Mouse (Mus musculus): ENCODE results near the gene Map7.

Gene Map7

GRCm38 (mm10) chr10:20226728-20227127 is 78.5 kb downstream of the Map7 start:
- no peak for DNase-seq (ENCODE audit: extremely low spot score, low read depth, low spot score)

- DNase-seq (ENCODE audit: extremely low spot score, low read depth, low spot score) = no peak
Observed at GRCm38 (mm10) chr10:20230026-20230425, 81.8 kb downstream of the Map7 start.

GRCm38 (mm10) chr10:20233451-20233850 is 85.2 kb downstream of the Map7 start:
- DNase-seq (ENCODE audit: extremely low spot score, low read depth, low spot score) = no peak

GRCm38 (mm10) chr10:20234466-20234865 is 86.2 kb downstream of the Map7 start:
- no peak for DNase-seq (ENCODE audit: extremely low spot score, low read depth, low spot score)

GRCm38 (mm10) chr10:20235656-20236055 is 87.4 kb downstream of the Map7 start:
- DNase-seq (ENCODE audit: extremely low spot score, low read depth, low spot score) = no peak

GRCm38 (mm10) chr10:20236241-20236640 is 88.0 kb downstream of the Map7 start:
- no peak for DNase-seq (ENCODE audit: extremely low spot score, low read depth, low spot score)

- no peak for DNase-seq (ENCODE audit: extremely low spot score, low read depth, low spot score)
Observed at GRCm38 (mm10) chr10:20238281-20238680, 90.0 kb downstream of the Map7 start.

- DNase-seq (ENCODE audit: extremely low spot score, low read depth, low spot score) = no peak
Observed at GRCm38 (mm10) chr10:20240858-20241257, 92.6 kb downstream of the Map7 start.

GRCm38 (mm10) chr10:20243321-20243720 is 95.0 kb downstream of the Map7 start:
- DNase-seq (ENCODE audit: extremely low spot score, low read depth, low spot score) = no peak

GRCm38 (mm10) chr10:20245082-20245481 is 96.8 kb downstream of the Map7 start:
- no peak for DNase-seq (ENCODE audit: extremely low spot score, low read depth, low spot score)

- DNase-seq (ENCODE audit: extremely low spot score, low read depth, low spot score) = no peak
Observed at GRCm38 (mm10) chr10:20249091-20249490, 100.8 kb downstream of the Map7 start.

GRCm38 (mm10) chr10:20255579-20255978 is 107.3 kb downstream of the Map7 start:
- no peak for DNase-seq (ENCODE audit: extremely low spot score, low read depth, low spot score)

GRCm38 (mm10) chr10:20257054-20257643 is 108.9 kb downstream of the Map7 start:
- DNase-seq (ENCODE audit: extremely low spot score, low read depth, low spot score) = no peak

GRCm38 (mm10) chr10:20257721-20258720 is 109.8 kb downstream of the Map7 start:
- no peak for DNase-seq (ENCODE audit: extremely low spot score, low read depth, low spot score)

- no peak for DNase-seq (ENCODE audit: extremely low spot score, low read depth, low spot score)
Observed at GRCm38 (mm10) chr10:20259476-20259875, 111.2 kb downstream of the Map7 start.

GRCm38 (mm10) chr10:20262896-20263295 is 114.6 kb downstream of the Map7 start:
- DNase-seq (ENCODE audit: extremely low spot score, low read depth, low spot score) = no peak

GRCm38 (mm10) chr10:20264479-20264878 is 116.2 kb downstream of the Map7 start:
- no peak for DNase-seq (ENCODE audit: extremely low spot score, low read depth, low spot score)

- no peak for DNase-seq (ENCODE audit: extremely low spot score, low read depth, low spot score)
Observed at GRCm38 (mm10) chr10:20267032-20267431, 118.8 kb downstream of the Map7 start.

GRCm38 (mm10) chr10:20268945-20269344 is 120.7 kb downstream of the Map7 start:
- DNase-seq (ENCODE audit: extremely low spot score, low read depth, low spot score) = no peak

GRCm38 (mm10) chr10:20272380-20272779 is 124.1 kb downstream of the Map7 start:
- no peak for DNase-seq (ENCODE audit: extremely low spot score, low read depth, low spot score)

GRCm38 (mm10) chr10:20273278-20273677 is 125.0 kb downstream of the Map7 start:
- DNase-seq (ENCODE audit: extremely low spot score, low read depth, low spot score) = no peak

GRCm38 (mm10) chr10:20274022-20274421 is 125.8 kb downstream of the Map7 start:
- no peak for DNase-seq (ENCODE audit: extremely low spot score, low read depth, low spot score)

All from hindlimb bud, embryonic 11.5 days (tissue).